Comparison of ENCODE assay signal across 9 mouse cellular contexts in genomic region chr5:140370446-140371254, GRCm38 (mm10). TPM values are rescaled to one million over a fixed set of nuclear protein-coding genes. Genes with fewer than 3 reads are reported as not detected.
A peak's percentile ranks its signal among the peaks of the same experiment; 100 is the strongest.
DNase-seq lines count a peak whose midpoint lies in the region; ATAC-seq and TF ChIP-seq lines count a peak whose summit lies in the region.
"Had no signal": no experiment of that assay in that cellular context is flagged by ENCODE, and none has a peak within 500 bp of the region (broad histone marks: within the 10 kb centered on the region; RNA-seq: fewer than 3 reads in every experiment).

No protein-coding gene starts in this region.

- H3K4me1 ChIP-seq in embryonic facial prominence, embryonic 11.5 days (ENCODE audit: control insufficient read depth, insufficient read depth, low read length) = no peaks in the 10 kb centered on the region
- H3K4me1 ChIP-seq in lung, postnatal 0 days (ENCODE audit: insufficient read depth, low read depth, low read length) = peaks cover 3% of the 10 kb centered on the region; the same call in 1 of the 2 replicates
- H3K4me1 ChIP-seq in forebrain, embryonic 15.5 days = peaks cover 2% of the 10 kb centered on the region; the same call in 1 of the 2 replicates

- 0 out of 2 replicates have a peak, but pooled peaks have one; percentile 2 for TF ChIP-seq CTCF in lung, postnatal 0 days (IDR thresholded peaks at IDR 0.05)

- peak; percentile 85 for TF ChIP-seq EP300 in lung, postnatal 0 days (IDR thresholded peaks at IDR 0.05)

- DNase-seq in embryonic facial prominence, embryonic 11.5 days (ENCODE audit: low spot score) = no peak
- peak; percentile 36 to 47 for DNase-seq in heart, adult 9 months (ENCODE audit: low spot score in 2 of 2)
- DNase-seq in kidney, postnatal 36 days = peak; percentile 64 to 78
- DNase-seq in lung, postnatal 0 days (ENCODE audit: low spot score) = peak; percentile 65
- no peak for DNase-seq in right cerebral cortex, adult 18-20 months
- no peak for DNase-seq in right cerebral cortex, postnatal 14 days
- DNase-seq: cerebellum, postnatal 10 days; retina, postnatal 1 day had no signal

- ATAC-seq in embryonic facial prominence, embryonic 11.5 days (replicated peaks; ENCODE audit: insufficient number of reproducible peaks, low FRiP score, low TSS enrichment, low read depth) = no peak
- peak; percentile 72 for ATAC-seq in lung, postnatal 0 days
- ATAC-seq in forebrain, embryonic 15.5 days (replicated peaks) = no peak

- no peak overlapping the region for H3K4me3 ChIP-seq in embryonic facial prominence, embryonic 11.5 days (ENCODE audit: low read depth, low read length)
- no peak overlapping the region for H3K4me3 ChIP-seq in lung, postnatal 0 days (ENCODE audit: low read depth, low read length)
- no peak overlapping the region for H3K4me3 ChIP-seq in forebrain, embryonic 15.5 days

- no peaks in the 10 kb centered on the region for H3K27me3 ChIP-seq in embryonic facial prominence, embryonic 11.5 days (ENCODE audit: control insufficient read depth, insufficient read depth, low read length)
- H3K27me3 ChIP-seq in lung, postnatal 0 days (replicated peaks; ENCODE audit: insufficient read depth, low read length) = no peaks in the 10 kb centered on the region
- H3K27me3 ChIP-seq in forebrain, embryonic 15.5 days = no peaks in the 10 kb centered on the region

- no peaks in the 10 kb centered on the region for H3K36me3 ChIP-seq in embryonic facial prominence, embryonic 11.5 days (replicated peaks; ENCODE audit: control insufficient read depth, insufficient read depth, low read depth, low read length)
- no peaks in the 10 kb centered on the region for H3K36me3 ChIP-seq in lung, postnatal 0 days (ENCODE audit: insufficient read depth, low read length)
- no peaks in the 10 kb centered on the region for H3K36me3 ChIP-seq in forebrain, embryonic 15.5 days

- peak overlapping the region; percentile 9; the same call in 1 of the 2 replicates for H3K9ac ChIP-seq in embryonic facial prominence, embryonic 11.5 days (replicated peaks; ENCODE audit: low read length)
- H3K9ac ChIP-seq in lung, postnatal 0 days (replicated peaks; ENCODE audit: low read depth) = no peak overlapping the region
- H3K9ac ChIP-seq in forebrain, embryonic 15.5 days (replicated peaks) = no peak overlapping the region

- H3K4me2 ChIP-seq in embryonic facial prominence, embryonic 11.5 days (ENCODE audit: low read depth, low read length) = no peak overlapping the region
- no peak overlapping the region for H3K4me2 ChIP-seq in lung, postnatal 0 days (replicated peaks; ENCODE audit: low read depth, low read length)
- H3K4me2 ChIP-seq in forebrain, embryonic 15.5 days (replicated peaks) = no peak overlapping the region

- H3K9me3 ChIP-seq in embryonic facial prominence, embryonic 11.5 days (replicated peaks; ENCODE audit: control insufficient read depth, low read length) = no peaks in the 10 kb centered on the region
- no peaks in the 10 kb centered on the region for H3K9me3 ChIP-seq in lung, postnatal 0 days (ENCODE audit: low read length)
- no peaks in the 10 kb centered on the region for H3K9me3 ChIP-seq in forebrain, embryonic 15.5 days

- WGBS in embryonic facial prominence, embryonic 11.5 days = 73% methylated on average over 6 of the region's 6 CpGs
- WGBS in lung, postnatal 0 days = 53% methylated on average over 6 of the region's 6 CpGs
- 71% methylated on average over 6 of the region's 6 CpGs for WGBS in forebrain, embryonic 15.5 days

- no peak overlapping the region for H3K27ac ChIP-seq in embryonic facial prominence, embryonic 11.5 days (replicated peaks; ENCODE audit: low read depth, low read length)
- peak overlapping the region; percentile 68; the same call in 1 of the 2 replicates for H3K27ac ChIP-seq in lung, postnatal 0 days (ENCODE audit: low read length)
- H3K27ac ChIP-seq in forebrain, embryonic 15.5 days (replicated peaks) = no peak overlapping the region

RNA-seq across cellular contexts. Expression of gene Snx8, which starts 18.4 kb away (rescaled TPM):
- polyA plus RNA-seq in embryonic facial prominence, embryonic 11.5 days (2014; fragmentation: Nextera tagmentation; extraction: Ambion mirVana) = 6.9 and 7.4 TPM in 2 replicates
- 16.7 and 17.1 TPM in 2 replicates for polyA plus RNA-seq in lung, postnatal 0 days (2015; fragmentation: Nextera tagmentation; extraction: Ambion mirVana)
- polyA plus RNA-seq in forebrain, embryonic 15.5 days (2015; fragmentation: Nextera tagmentation; extraction: Ambion mirVana) = 17.9 and 18.8 TPM in 2 replicates

RNA-seq across cellular contexts. Expression of gene Mrm2, which starts 39.0 kb away (rescaled TPM):
- 21.6 and 23.4 TPM in 2 replicates for polyA plus RNA-seq in embryonic facial prominence, embryonic 11.5 days (2014; fragmentation: Nextera tagmentation; extraction: Ambion mirVana)
- 9.8 and 11.7 TPM in 2 replicates for polyA plus RNA-seq in lung, postnatal 0 days (2015; fragmentation: Nextera tagmentation; extraction: Ambion mirVana)
- polyA plus RNA-seq in forebrain, embryonic 15.5 days (2015; fragmentation: Nextera tagmentation; extraction: Ambion mirVana) = 21.3 and 22.1 TPM in 2 replicates

RNA-seq across cellular contexts. Expression of gene Eif3b, which starts 48.5 kb away (rescaled TPM):
- 210 and 215 TPM in 2 replicates for polyA plus RNA-seq in embryonic facial prominence, embryonic 11.5 days (2014; fragmentation: Nextera tagmentation; extraction: Ambion mirVana)
- 69.8 and 81.5 TPM in 2 replicates for polyA plus RNA-seq in lung, postnatal 0 days (2015; fragmentation: Nextera tagmentation; extraction: Ambion mirVana)
- polyA plus RNA-seq in forebrain, embryonic 15.5 days (2015; fragmentation: Nextera tagmentation; extraction: Ambion mirVana) = 96.7 and 102 TPM in 2 replicates

RNA-seq across cellular contexts. Expression of gene Nudt1, which starts 49.2 kb away (rescaled TPM):
- polyA plus RNA-seq in embryonic facial prominence, embryonic 11.5 days (2014; fragmentation: Nextera tagmentation; extraction: Ambion mirVana) = 44.8 and 54.7 TPM in 2 replicates
- 17.9 and 19.4 TPM in 2 replicates for polyA plus RNA-seq in lung, postnatal 0 days (2015; fragmentation: Nextera tagmentation; extraction: Ambion mirVana)
- 22.3 and 22.9 TPM in 2 replicates for polyA plus RNA-seq in forebrain, embryonic 15.5 days (2015; fragmentation: Nextera tagmentation; extraction: Ambion mirVana)

RNA-seq across cellular contexts. Expression of gene Mad1l1, which starts 49.3 kb away (rescaled TPM):
- 43.7 and 44.2 TPM in 2 replicates for polyA plus RNA-seq in embryonic facial prominence, embryonic 11.5 days (2014; fragmentation: Nextera tagmentation; extraction: Ambion mirVana)
- polyA plus RNA-seq in lung, postnatal 0 days (2015; fragmentation: Nextera tagmentation; extraction: Ambion mirVana) = 18.4 and 19.0 TPM in 2 replicates
- 33.8 and 35.5 TPM in 2 replicates for polyA plus RNA-seq in forebrain, embryonic 15.5 days (2015; fragmentation: Nextera tagmentation; extraction: Ambion mirVana)

Comparison
In these comparisons a context has a peak if more than half of its experiments do, and no peak if none do; other contexts are left out.
1. DNase-seq: peak in heart, adult 9 months (2 of 2), kidney, postnatal 36 days (2 of 2) and lung, postnatal 0 days (single experiment); none in embryonic facial prominence, embryonic 11.5 days (single experiment), right cerebral cortex, adult 18-20 months (single experiment) and right cerebral cortex, postnatal 14 days (single experiment).